Mouse (Mus musculus) spleen, adult 2 months (tissue): ENCODE results near the gene Steap2. TPM values are rescaled to one million over a fixed set of nuclear protein-coding genes. Genes with fewer than 3 reads are reported as not detected.
"Not testable (repeated sequence)": the region's sequence is repeated elsewhere in the genome, so short reads cannot be mapped to it uniquely, and the experiment has no call there.

Experiments
- DNase-seq, 2 experiments: peaks; one replicate each; pipeline versions ENCODE4 v3.0.0 to v3.0.0-alpha.2; 2012 to 2021; ENCODE audit warnings: low spot score in 2 of 2, low read depth in 1 of 2
- H3K27ac ChIP-seq: fragments of 200-500 bp; 2 replicates; pipeline ENCODE4 v1.5.1; 2012; ENCODE audit warnings: low read length, inconsistent platforms; ENCODE audit not compliant: insufficient read depth
- H3K27me3 ChIP-seq: fragments of 200-500 bp; 2 replicates; pipeline ENCODE4 v1.6.1; 2012; ENCODE audit warnings: mild to moderate bottlenecking, moderate library complexity, low read length, inconsistent platforms; ENCODE audit not compliant: control insufficient read depth, insufficient read depth
- H3K36me3 ChIP-seq: fragments of 200-500 bp; 2 replicates; pipeline ENCODE4 v1.6.1; 2012; ENCODE audit warnings: mild to moderate bottlenecking, low read length, inconsistent platforms; ENCODE audit not compliant: control insufficient read depth, insufficient read depth
- H3K4me1 ChIP-seq: fragments of 200-500 bp; 2 replicates; pipeline ENCODE4 v1.6.1; 2011; ENCODE audit warnings: inconsistent platforms; ENCODE audit not compliant: control insufficient read depth, insufficient read depth, insufficient read length
- H3K4me3 ChIP-seq: fragments of 200-500 bp; 2 replicates; pipeline ENCODE4 v1.5.1; 2011; ENCODE audit warnings: mild to moderate bottlenecking, inconsistent platforms; ENCODE audit not compliant: insufficient read depth, insufficient read length; ENCODE audit errors: extremely low read depth
- CTCF ChIP-seq: fragments of 200-500 bp; IDR thresholded peaks from 2 replicates; pipeline ENCODE4 v1.5.1; 2011; ENCODE audit warnings: mild to moderate bottlenecking, inconsistent platforms; ENCODE audit not compliant: insufficient read depth, insufficient read length, insufficient replicate concordance; ENCODE audit errors: extremely low read depth
- POLR2A ChIP-seq: fragments of 200-500 bp; IDR thresholded peaks from 2 replicates; pipeline ENCODE4 v1.6.1; 2011; ENCODE audit warnings: low read depth, low read length, inconsistent platforms
- WGBS: fragments of 180-500 bp; shearing (Covaris S2); methylation state at CpG from one replicate; pipeline ENCODE4 v1.1.7; 2018; 5-methylcytosine and 5-hydroxymethylcytosine counted together
- polyA plus RNA-seq: library from polyadenylated mRNA; depleted of rRNA; stranded (reverse); fragments of >200 nt; gene quantifications from 2 replicates; pipeline ENCODE4 v1.2.3, GENCODE M21; 2012

Gene Steap2
- polyA plus RNA-seq, 1 experiment: 0.22 TPM

GRCm38 (mm10) chr5:5692167-5692738 is 2.1 kb downstream of the Steap2 start:
- H3K27ac ChIP-seq: no peak overlapping the region
- no peak overlapping the region for H3K4me3 ChIP-seq
- peaks cover 8% of the 10 kb centered on the region; the same call in 1 of the 2 replicates for H3K27me3 ChIP-seq
- 73% methylated on average over 4 of the region's 4 CpGs for WGBS
- no peak for TF ChIP-seq POLR2A
- no peaks in the 10 kb centered on the region for H3K36me3 ChIP-seq
- DNase-seq: no peak
- H3K4me1 ChIP-seq: no peaks in the 10 kb centered on the region

GRCm38 (mm10) chr5:5688945-5689540 is 5.3 kb downstream of the Steap2 start:
- Histone ChIP-seq H3K27ac (no peak overlapping the region), H3K36me3 (no peaks in the 10 kb centered on the region), H3K4me3 (no peak overlapping the region), H3K4me1 (no peaks in the 10 kb centered on the region), H3K27me3 (peaks cover 6% of the 10 kb centered on the region; the same call in 1 of the 2 replicates)
- DNase-seq: no peak
- no peak for TF ChIP-seq CTCF
- TF ChIP-seq POLR2A: no peak
- WGBS: 83% methylated on average over 8 of the region's 8 CpGs

- 78% methylated on average over 6 of the region's 6 CpGs for WGBS
- Histone ChIP-seq H3K4me1 (no peaks in the 10 kb centered on the region), H3K4me3 (no peak overlapping the region), H3K27ac (no peak overlapping the region), H3K27me3 (no peaks in the 10 kb centered on the region), H3K36me3 (no peaks in the 10 kb centered on the region)
- DNase-seq: no peak
- TF ChIP-seq CTCF: no peak
- no peak for TF ChIP-seq POLR2A
These were observed 6.2 kb downstream of the Steap2 start for GRCm38 (mm10) chr5:5688228-5688627.

- H3K36me3 ChIP-seq: no peaks in the 10 kb centered on the region
- H3K4me3 ChIP-seq: no peak overlapping the region
- no peaks in the 10 kb centered on the region for H3K4me1 ChIP-seq
- no peak for DNase-seq
- H3K27ac ChIP-seq: no peak overlapping the region
- TF ChIP-seq CTCF: no peak
- no peak for TF ChIP-seq POLR2A
- WGBS: 52% methylated on average over 1 of the region's 1 CpGs
- H3K27me3 ChIP-seq: no peaks in the 10 kb centered on the region
These were observed 7.4 kb downstream of the Steap2 start for GRCm38 (mm10) chr5:5686973-5687372.

GRCm38 (mm10) chr5:5684946-5685345 is 9.4 kb downstream of the Steap2 start:
- not testable (repeated sequence) for H3K27me3 ChIP-seq, H3K4me3 ChIP-seq, H3K36me3 ChIP-seq, H3K4me1 ChIP-seq, DNase-seq, H3K27ac ChIP-seq
- 77% methylated on average over 2 of the region's 2 CpGs for WGBS

- Histone ChIP-seq H3K4me1 (no peaks in the 10 kb centered on the region), H3K4me3 (no peak overlapping the region), H3K27me3 (no peaks in the 10 kb centered on the region), H3K27ac (no peak overlapping the region), H3K36me3 (no peaks in the 10 kb centered on the region)
- TF ChIP-seq CTCF (no peak), POLR2A (no peak)
- no peak for DNase-seq
- WGBS: 74% methylated on average over 4 of the region's 4 CpGs
These were observed 11.1 kb downstream of the Steap2 start for GRCm38 (mm10) chr5:5683292-5683691.

GRCm38 (mm10) chr5:5679459-5679858 is 14.9 kb downstream of the Steap2 start:
- H3K27me3 ChIP-seq: no peaks in the 10 kb centered on the region
- no peaks in the 10 kb centered on the region for H3K36me3 ChIP-seq
- no peak for DNase-seq
- H3K4me1 ChIP-seq: no peaks in the 10 kb centered on the region
- TF ChIP-seq POLR2A: no peak
- no peak for TF ChIP-seq CTCF
- no peak overlapping the region for H3K27ac ChIP-seq
- H3K4me3 ChIP-seq: no peak overlapping the region
